Mouse (Mus musculus) ES-E14 (cell line): ENCODE measurements around the gene Vmn1r87.
"Not testable (repeated sequence)": the region's sequence is repeated elsewhere in the genome, so short reads cannot be mapped to it uniquely, and the experiment has no call there.

ENCODE experiments used
- HCFC1 ChIP-seq: IDR thresholded peaks from 2 replicates; pipeline ENCODE4 v1.6.1; 2012; ENCODE audit warnings: low read length, inconsistent platforms, borderline replicate concordance; ENCODE audit not compliant: insufficient read depth
- MAFK ChIP-seq: IDR thresholded peaks from 2 replicates; pipeline ENCODE4 v1.6.1; 2014; ENCODE audit warnings: mild to moderate bottlenecking, low read depth, low read length, inconsistent platforms; ENCODE audit not compliant: insufficient read depth
- ZC3H11A ChIP-seq: IDR thresholded peaks from 2 replicates; pipeline ENCODE4 v1.6.1; 2012; ENCODE audit warnings: low read depth, mild to moderate bottlenecking, inconsistent platforms, low read length, borderline replicate concordance

GRCm38 (mm10) chr7:13123554-13124153 is 16.3 kb downstream of the Vmn1r87 start:
- TF ChIP-seq MAFK, HCFC1, ZC3H11A: not testable (repeated sequence)
